Mouse (Mus musculus): ENCODE data around the gene Krba1. TPM values are rescaled to one million over a fixed set of nuclear protein-coding genes. Genes with fewer than 3 reads are reported as not detected.

The Krba1 gene
- polyA plus RNA-seq, 1 experiment from 2014 or later, result 25.0 TPM

GRCm38 (mm10) chr6:48410551-48410950 lies 15.2 kb downstream of the Krba1 start:
- no peaks in the 10 kb centered on the region for H3K27me3 ChIP-seq (replicated peaks)
- ATAC-seq (ENCODE audit: low FRiP score), result no peak
- H3K4me2 ChIP-seq, result no peak overlapping the region
- H3K9ac ChIP-seq (replicated peaks), result no peak overlapping the region
- H3K27ac ChIP-seq (replicated peaks), result no peak overlapping the region
- H3K4me3 ChIP-seq (replicated peaks), result no peak overlapping the region
- WGBS, result 62% methylated on average over 3 of the region's 3 CpGs
- H3K4me1 ChIP-seq, result no peaks in the 10 kb centered on the region
- H3K9me3 ChIP-seq (replicated peaks), result no peaks in the 10 kb centered on the region
- peaks cover 100% of the 10 kb centered on the region for H3K36me3 ChIP-seq

- Histone ChIP-seq H3K4me1 (no peaks in the 10 kb centered on the region), H3K27me3 (replicated peaks) (no peaks in the 10 kb centered on the region), H3K9ac (replicated peaks) (no peak overlapping the region), H3K4me3 (replicated peaks) (no peak overlapping the region), H3K9me3 (replicated peaks) (no peaks in the 10 kb centered on the region), H3K27ac (replicated peaks) (no peak overlapping the region), H3K4me2 (no peak overlapping the region), H3K36me3 (peaks cover 100% of the 10 kb centered on the region)
- ATAC-seq (ENCODE audit: low FRiP score), result no peak
- WGBS, result 88% methylated on average over 6 of the region's 6 CpGs
These were observed 16.1 kb downstream of the Krba1 start for GRCm38 (mm10) chr6:48411193-48412092.

- WGBS, result 96% methylated on average over 4 of the region's 4 CpGs
- ATAC-seq (ENCODE audit: low FRiP score), result no peak
These were observed 16.8 kb downstream of the Krba1 start for GRCm38 (mm10) chr6:48412147-48412546.

GRCm38 (mm10) chr6:48412662-48413061 lies 17.3 kb downstream of the Krba1 start:
- ATAC-seq (ENCODE audit: low FRiP score), result no peak
- no peak overlapping the region for H3K4me3 ChIP-seq (replicated peaks)
- peaks cover 99% of the 10 kb centered on the region for H3K36me3 ChIP-seq
- no peaks in the 10 kb centered on the region for H3K27me3 ChIP-seq (replicated peaks)
- H3K4me2 ChIP-seq, result no peak overlapping the region
- no peak overlapping the region for H3K9ac ChIP-seq (replicated peaks)
- H3K27ac ChIP-seq (replicated peaks), result no peak overlapping the region
- H3K9me3 ChIP-seq (replicated peaks), result no peaks in the 10 kb centered on the region
- no peaks in the 10 kb centered on the region for H3K4me1 ChIP-seq
- 85% methylated on average over 3 of the region's 3 CpGs for WGBS

More at GRCm38 (mm10) chr6:48412147-48412546, 16.8 kb downstream of the Krba1 start:
- H3K9ac ChIP-seq (replicated peaks), result no peak overlapping the region
- H3K4me1 ChIP-seq, result no peaks in the 10 kb centered on the region
- peaks cover 99% of the 10 kb centered on the region for H3K36me3 ChIP-seq
- no peaks in the 10 kb centered on the region for H3K27me3 ChIP-seq (replicated peaks)
- no peak overlapping the region for H3K4me3 ChIP-seq (replicated peaks)
- H3K27ac ChIP-seq (replicated peaks), result no peak overlapping the region
- H3K4me2 ChIP-seq, result no peak overlapping the region
- H3K9me3 ChIP-seq (replicated peaks), result no peaks in the 10 kb centered on the region

- Histone ChIP-seq H3K9me3 (replicated peaks) (no peaks in the 10 kb centered on the region), H3K36me3 (peaks cover 96% of the 10 kb centered on the region), H3K4me3 (replicated peaks) (no peak overlapping the region), H3K9ac (replicated peaks) (no peak overlapping the region), H3K4me1 (no peaks in the 10 kb centered on the region), H3K27me3 (replicated peaks) (no peaks in the 10 kb centered on the region), H3K27ac (replicated peaks) (no peak overlapping the region), H3K4me2 (no peak overlapping the region)
- no peak for ATAC-seq (ENCODE audit: low FRiP score)
- 85% methylated on average over 10 of the region's 10 CpGs for WGBS
These were observed 17.7 kb downstream of the Krba1 start for GRCm38 (mm10) chr6:48413081-48413480.

- no peak overlapping the region for H3K27ac ChIP-seq (replicated peaks)
- 100% methylated on average over 1 of the region's 1 CpGs for WGBS
These were observed 19.5 kb downstream of the Krba1 start for GRCm38 (mm10) chr6:48414886-48415285.

GRCm38 (mm10) chr6:48415636-48416035 lies 20.2 kb downstream of the Krba1 start:
- H3K36me3 ChIP-seq, result peaks cover 70% of the 10 kb centered on the region
- over 99% methylated on average over 7 of the region's 7 CpGs for WGBS
- H3K4me2 ChIP-seq, result no peak overlapping the region

More at GRCm38 (mm10) chr6:48414886-48415285, 19.5 kb downstream of the Krba1 start:
- Histone ChIP-seq H3K9me3 (replicated peaks) (no peaks in the 10 kb centered on the region), H3K27me3 (replicated peaks) (no peaks in the 10 kb centered on the region), H3K4me2 (no peak overlapping the region), H3K36me3 (peaks cover 78% of the 10 kb centered on the region), H3K4me1 (no peaks in the 10 kb centered on the region), H3K4me3 (replicated peaks) (no peak overlapping the region), H3K9ac (replicated peaks) (no peak overlapping the region)
- ATAC-seq (ENCODE audit: low FRiP score), result no peak

GRCm38 (mm10) chr6:48416486-48416885 lies 21.1 kb downstream of the Krba1 start:
- Histone ChIP-seq H3K4me2 (no peak overlapping the region), H3K9ac (replicated peaks) (no peak overlapping the region), H3K27ac (replicated peaks) (no peak overlapping the region), H3K4me3 (replicated peaks) (no peak overlapping the region), H3K27me3 (replicated peaks) (no peaks in the 10 kb centered on the region), H3K9me3 (replicated peaks) (no peaks in the 10 kb centered on the region), H3K36me3 (peaks cover 62% of the 10 kb centered on the region), H3K4me1 (peaks cover 5% of the 10 kb centered on the region; the same call in 1 of the 2 replicates)
- WGBS, result 87% methylated on average over 2 of the region's 2 CpGs
- no peak for ATAC-seq (ENCODE audit: low FRiP score)

More at GRCm38 (mm10) chr6:48415636-48416035, 20.2 kb downstream of the Krba1 start:
- no peak for ATAC-seq (ENCODE audit: low FRiP score)
- Histone ChIP-seq H3K4me1 (peaks cover 3% of the 10 kb centered on the region; the same call in 1 of the 2 replicates), H3K27me3 (replicated peaks) (no peaks in the 10 kb centered on the region), H3K9me3 (replicated peaks) (no peaks in the 10 kb centered on the region), H3K4me3 (replicated peaks) (no peak overlapping the region), H3K27ac (replicated peaks) (no peak overlapping the region), H3K9ac (replicated peaks) (no peak overlapping the region)

- no peak overlapping the region for H3K27ac ChIP-seq (replicated peaks)
- no peak overlapping the region for H3K4me3 ChIP-seq (replicated peaks)
- H3K4me1 ChIP-seq, result peaks cover 5% of the 10 kb centered on the region; the same call in 1 of the 2 replicates
- peaks cover 20% of the 10 kb centered on the region for H3K36me3 ChIP-seq
- no peaks in the 10 kb centered on the region for H3K9me3 ChIP-seq (replicated peaks)
- H3K9ac ChIP-seq (replicated peaks), result no peak overlapping the region
- ATAC-seq (ENCODE audit: low FRiP score), result peak; percentile 56; the same call in 1 of the 2 replicates
- no peaks in the 10 kb centered on the region for H3K27me3 ChIP-seq (replicated peaks)
- WGBS, result 13% methylated on average over 2 of the region's 2 CpGs
- H3K4me2 ChIP-seq, result no peak overlapping the region
These were observed 25.3 kb downstream of the Krba1 start for GRCm38 (mm10) chr6:48420647-48421046.

- Histone ChIP-seq H3K9me3 (replicated peaks) (no peaks in the 10 kb centered on the region), H3K4me2 (no peak overlapping the region), H3K27me3 (replicated peaks) (no peaks in the 10 kb centered on the region), H3K27ac (replicated peaks) (no peak overlapping the region), H3K9ac (replicated peaks) (no peak overlapping the region), H3K4me3 (replicated peaks) (no peak overlapping the region), H3K36me3 (no peaks in the 10 kb centered on the region), H3K4me1 (peaks cover 5% of the 10 kb centered on the region; the same call in 1 of the 2 replicates)
- ATAC-seq (ENCODE audit: low FRiP score), result no peak
- 83% methylated on average over 3 of the region's 3 CpGs for WGBS
These were observed 27.9 kb downstream of the Krba1 start for GRCm38 (mm10) chr6:48423336-48423735.

GRCm38 (mm10) chr6:48424074-48424473 lies 28.7 kb downstream of the Krba1 start:
- no peaks in the 10 kb centered on the region for H3K36me3 ChIP-seq
- no peaks in the 10 kb centered on the region for H3K9me3 ChIP-seq (replicated peaks)
- no peak for ATAC-seq (ENCODE audit: low FRiP score)
- H3K4me3 ChIP-seq (replicated peaks), result no peak overlapping the region
- H3K27ac ChIP-seq (replicated peaks), result no peak overlapping the region
- H3K9ac ChIP-seq (replicated peaks), result no peak overlapping the region
- no peaks in the 10 kb centered on the region for H3K27me3 ChIP-seq (replicated peaks)
- H3K4me2 ChIP-seq, result no peak overlapping the region
- peaks cover 5% of the 10 kb centered on the region; the same call in 1 of the 2 replicates for H3K4me1 ChIP-seq
- WGBS, result 71% methylated on average over 5 of the region's 5 CpGs

- H3K27ac ChIP-seq (replicated peaks), result no peak overlapping the region
- no peaks in the 10 kb centered on the region for H3K9me3 ChIP-seq (replicated peaks)
- no peak overlapping the region for H3K4me3 ChIP-seq (replicated peaks)
- ATAC-seq (ENCODE audit: low FRiP score), result no peak
- H3K9ac ChIP-seq (replicated peaks), result no peak overlapping the region
- 80% methylated on average over 5 of the region's 5 CpGs for WGBS
- no peak overlapping the region for H3K4me2 ChIP-seq
- no peaks in the 10 kb centered on the region for H3K36me3 ChIP-seq
- H3K27me3 ChIP-seq (replicated peaks), result no peaks in the 10 kb centered on the region
- H3K4me1 ChIP-seq, result no peaks in the 10 kb centered on the region
These were observed 31.6 kb downstream of the Krba1 start for GRCm38 (mm10) chr6:48426956-48427355.

Data from neural tube, embryonic 15.5 days (tissue).